Mouse (Mus musculus): ENCODE results near the gene Gm28053. TPM values are rescaled to one million over a fixed set of nuclear protein-coding genes. Genes with fewer than 3 reads are reported as not detected.

Gene Gm28053
- polyA plus RNA-seq, 1 experiment from 2014 or later = 1.1 TPM

DNA sequence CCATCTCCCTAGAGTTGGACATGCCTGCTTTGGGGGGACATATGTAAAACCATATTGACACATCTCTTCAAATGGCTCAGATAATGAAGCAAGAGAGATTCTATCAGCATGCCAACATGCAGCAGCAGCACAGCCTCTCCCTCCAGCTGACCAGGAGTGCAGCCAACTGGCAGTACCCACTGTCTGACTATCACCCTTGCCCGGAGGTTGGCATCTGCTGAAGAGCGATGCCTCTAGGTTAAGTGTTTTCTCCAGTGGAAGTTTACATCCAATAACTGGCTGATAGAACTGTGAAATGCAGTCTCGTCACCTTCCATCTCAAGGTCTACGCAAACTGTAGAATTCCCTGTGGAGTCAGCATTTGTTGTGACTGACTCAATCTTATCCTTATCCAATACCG is 19.3 kb downstream of the Gm28053 start:
- Histone ChIP-seq H3K9me3 (ENCODE audit: low read length) (no peaks in the 10 kb centered on the region), H3K36me3 (replicated peaks; ENCODE audit: insufficient read depth, low read length) (no peaks in the 10 kb centered on the region), H3K4me2 (ENCODE audit: low read depth, low read length) (no peak overlapping the region), H3K27me3 (ENCODE audit: insufficient read depth, low read length) (no peaks in the 10 kb centered on the region), H3K27ac (ENCODE audit: low read depth) (no peak overlapping the region), H3K4me3 (ENCODE audit: low read depth, low read length) (no peak overlapping the region), H3K4me1 (ENCODE audit: insufficient read depth) (peaks cover 20% of the 10 kb centered on the region), H3K9ac (replicated peaks) (no peak overlapping the region)
- WGBS (ENCODE audit: insufficient replicate concordance) = 83% methylated on average over 5 of the region's 5 CpGs
- ATAC-seq (no peak), DNase-seq (no peak)
- TF ChIP-seq EP300 (IDR thresholded peaks at IDR 0.05; ENCODE audit: low read depth) = no peak
- no peak for TF ChIP-seq CTCF (IDR thresholded peaks at IDR 0.05; ENCODE audit: low read depth)

DNA sequence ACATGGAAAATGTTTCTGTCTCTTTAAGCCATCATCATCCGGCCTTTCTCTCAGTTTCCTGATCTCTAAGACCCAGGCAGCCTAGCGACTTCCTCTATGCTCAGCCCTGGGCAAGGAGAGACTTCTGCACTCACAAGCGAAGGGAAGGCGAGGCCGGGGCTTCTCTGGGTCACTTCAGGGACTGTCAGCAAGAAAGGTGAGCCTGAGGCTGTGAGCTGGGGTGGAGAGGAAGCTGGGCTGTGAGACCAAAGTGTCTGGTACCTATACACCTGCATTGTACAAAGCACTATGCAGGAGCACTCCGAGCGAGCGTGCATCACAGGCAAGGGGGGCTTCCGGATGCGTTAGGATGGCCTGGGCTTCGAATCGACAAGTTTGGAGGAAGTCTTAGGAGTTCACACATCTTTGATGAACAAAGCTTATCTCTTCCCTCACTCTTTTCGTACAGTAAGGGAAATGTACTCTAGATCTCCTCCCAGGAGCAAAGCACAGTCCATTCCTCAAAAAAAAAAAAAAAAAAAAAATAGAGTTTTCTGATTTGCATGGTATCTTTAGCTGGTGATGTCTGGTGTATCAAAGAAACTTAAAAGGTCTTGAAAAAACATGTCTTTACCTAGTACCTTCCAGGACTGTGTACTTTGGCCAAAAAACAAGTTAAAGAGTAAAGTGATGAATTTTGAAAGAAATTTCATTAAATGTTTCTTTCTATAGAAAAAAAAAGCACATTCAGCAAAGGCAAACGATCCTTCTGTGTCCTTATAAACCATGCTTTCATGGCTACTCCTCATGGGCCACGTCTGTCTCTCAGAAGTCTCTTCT is 20.8 kb downstream of the Gm28053 start, which contains the start of gene Gimap1:
TSS of gene Gimap1 (plus strand) at position 94 of the 819 bp plus-strand sequence.
- Histone ChIP-seq H3K27me3 (ENCODE audit: insufficient read depth, low read length) (no peaks in the 10 kb centered on the region), H3K9me3 (ENCODE audit: low read length) (no peaks in the 10 kb centered on the region), H3K9ac (replicated peaks) (peak within 1 kb of the TSS; percentile 41; the same call in 1 of the 2 replicates), H3K4me1 (ENCODE audit: insufficient read depth) (peaks cover 23% of the 10 kb centered on the region), H3K4me3 (ENCODE audit: low read depth, low read length) (peak within 1 kb of the TSS; percentile 45), H3K36me3 (replicated peaks; ENCODE audit: insufficient read depth, low read length) (no peaks in the 10 kb centered on the region), H3K27ac (ENCODE audit: low read depth) (peak within 1 kb of the TSS; percentile 51), H3K4me2 (ENCODE audit: low read depth, low read length) (peak within 1 kb of the TSS; percentile 39)
- peak; percentile 21 for DNase-seq
- 29% methylated on average over 15 of the region's 15 CpGs for WGBS (ENCODE audit: insufficient replicate concordance)
- no peak for TF ChIP-seq EP300 (IDR thresholded peaks at IDR 0.05; ENCODE audit: low read depth)
- TF ChIP-seq CTCF (IDR thresholded peaks at IDR 0.05; ENCODE audit: low read depth) = no peak
- ATAC-seq = no peak

DNA sequence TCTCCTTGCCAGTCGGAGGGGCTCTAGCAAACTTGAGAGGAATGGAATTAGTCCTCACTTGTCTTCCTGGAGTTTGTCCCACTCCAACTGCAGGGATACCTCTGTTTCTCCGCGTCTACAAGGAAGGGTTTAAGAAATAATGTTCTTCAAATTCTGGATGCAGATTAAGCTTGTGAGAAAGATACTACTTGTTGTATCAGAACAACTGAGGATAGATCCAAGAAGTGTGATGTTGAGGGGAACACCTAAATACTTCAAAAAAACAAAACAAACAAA is 21.3 kb downstream of the Gm28053 start:
- Histone ChIP-seq H3K9me3 (ENCODE audit: low read length) (no peaks in the 10 kb centered on the region), H3K4me3 (ENCODE audit: low read depth, low read length) (peak overlapping the region; percentile 19), H3K27ac (ENCODE audit: low read depth) (no peak overlapping the region), H3K9ac (replicated peaks) (no peak overlapping the region), H3K27me3 (ENCODE audit: insufficient read depth, low read length) (no peaks in the 10 kb centered on the region), H3K4me1 (ENCODE audit: insufficient read depth) (peaks cover 23% of the 10 kb centered on the region), H3K4me2 (ENCODE audit: low read depth, low read length) (peak overlapping the region; percentile 39), H3K36me3 (replicated peaks; ENCODE audit: insufficient read depth, low read length) (no peaks in the 10 kb centered on the region)
- DNase-seq (no peak), ATAC-seq (no peak)
- 50% methylated on average over 3 of the region's 3 CpGs for WGBS (ENCODE audit: insufficient replicate concordance)
- TF ChIP-seq EP300 (IDR thresholded peaks at IDR 0.05; ENCODE audit: low read depth) = no peak
- no peak for TF ChIP-seq CTCF (IDR thresholded peaks at IDR 0.05; ENCODE audit: low read depth)

DNA sequence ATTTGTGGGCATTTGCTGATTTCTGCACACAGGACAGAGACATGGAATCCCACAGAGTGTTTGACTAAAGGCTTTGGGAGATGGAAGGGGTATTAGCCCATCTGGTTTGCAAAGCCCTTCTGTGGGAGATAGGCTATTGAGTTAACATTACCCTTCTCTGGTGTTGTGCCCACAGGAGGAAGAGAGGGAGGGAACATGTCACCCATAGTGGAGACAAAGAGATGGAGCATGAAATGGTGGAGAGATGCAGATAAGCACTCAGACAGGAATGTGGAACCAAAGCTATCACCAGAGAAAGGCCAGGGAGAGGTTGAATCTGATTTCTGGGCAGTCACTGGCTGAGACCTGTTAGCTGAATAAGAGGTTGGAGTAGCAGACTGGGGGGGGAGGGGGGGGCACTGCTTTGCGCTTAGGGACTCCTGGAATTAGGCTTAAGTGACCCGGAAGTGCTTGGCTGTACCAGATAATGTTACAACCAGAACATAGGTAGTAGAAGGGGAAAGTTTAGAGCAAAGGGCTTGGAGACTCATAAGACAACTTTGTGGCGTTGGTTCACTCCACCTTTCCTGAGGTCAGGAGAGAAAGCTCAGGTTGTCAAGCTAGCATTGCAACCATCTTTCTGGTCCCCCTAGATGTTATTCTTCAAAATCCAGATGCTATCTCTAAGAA is 22.2 kb downstream of the Gm28053 start:
- DNase-seq (no peak), ATAC-seq (no peak)
- no peak overlapping the region for H3K9ac ChIP-seq (replicated peaks)
- H3K36me3 ChIP-seq (replicated peaks; ENCODE audit: insufficient read depth, low read length) = no peaks in the 10 kb centered on the region
- no peaks in the 10 kb centered on the region for H3K9me3 ChIP-seq (ENCODE audit: low read length)
- H3K27ac ChIP-seq (ENCODE audit: low read depth) = peak overlapping the region; percentile 74; the same call in 1 of the 2 replicates
- no peak overlapping the region for H3K4me3 ChIP-seq (ENCODE audit: low read depth, low read length)
- no peaks in the 10 kb centered on the region for H3K27me3 ChIP-seq (ENCODE audit: insufficient read depth, low read length)
- H3K4me2 ChIP-seq (ENCODE audit: low read depth, low read length) = peak overlapping the region; percentile 39
- peaks cover 23% of the 10 kb centered on the region for H3K4me1 ChIP-seq (ENCODE audit: insufficient read depth)
- no peak for TF ChIP-seq CTCF (IDR thresholded peaks at IDR 0.05; ENCODE audit: low read depth)
- no peak for TF ChIP-seq EP300 (IDR thresholded peaks at IDR 0.05; ENCODE audit: low read depth)
- 49% methylated on average over 3 of the region's 3 CpGs for WGBS (ENCODE audit: insufficient replicate concordance)

DNA sequence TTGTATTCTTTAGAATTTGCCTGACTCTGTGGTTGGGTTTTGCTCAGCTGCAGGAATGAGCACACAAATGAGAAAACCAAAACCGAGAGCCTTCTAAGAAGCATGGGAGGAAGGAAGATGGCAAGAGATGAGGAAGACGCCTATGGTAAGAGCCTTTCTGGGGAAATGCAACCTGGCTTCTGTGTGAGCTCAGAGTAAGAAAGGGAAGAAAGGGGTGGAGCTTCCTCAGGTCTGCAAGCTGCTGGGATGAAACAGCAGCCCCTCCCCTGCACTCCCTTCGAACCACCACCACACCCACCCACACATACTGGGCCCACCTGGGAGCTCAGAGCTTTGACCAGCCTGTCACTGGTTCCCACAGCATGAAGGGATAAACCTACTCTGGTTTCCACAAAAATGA is 22.9 kb downstream of the Gm28053 start:
- no peak for TF ChIP-seq EP300 (IDR thresholded peaks at IDR 0.05; ENCODE audit: low read depth)
- no peak for TF ChIP-seq CTCF (IDR thresholded peaks at IDR 0.05; ENCODE audit: low read depth)
- ATAC-seq = no peak

DNA sequence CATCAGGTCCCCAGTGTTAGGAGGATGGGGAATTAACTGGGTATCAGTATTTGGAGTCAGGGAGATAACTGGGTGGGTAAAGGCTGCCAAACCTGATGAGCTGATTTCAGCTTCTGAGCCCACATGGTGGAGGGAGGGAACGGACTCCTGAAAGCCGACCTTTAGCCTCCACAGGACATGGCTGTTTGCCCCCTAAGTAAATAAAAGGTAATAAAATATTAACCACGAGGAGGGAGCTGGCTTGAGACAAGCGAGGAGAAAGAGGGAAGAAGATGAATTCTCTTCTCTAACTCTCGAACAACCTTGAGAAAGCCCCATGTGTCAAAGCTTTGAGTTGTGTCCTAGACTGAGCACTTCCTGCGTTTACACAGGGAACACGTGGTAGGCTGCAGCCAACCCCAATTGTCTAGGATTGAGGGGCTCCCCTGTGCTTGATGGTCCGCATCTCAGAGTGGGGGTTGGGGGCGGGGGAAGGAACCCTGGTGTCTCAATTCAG is 23.4 kb downstream of the Gm28053 start:
- H3K27me3 ChIP-seq (ENCODE audit: insufficient read depth, low read length) = no peaks in the 10 kb centered on the region
- H3K4me1 ChIP-seq (ENCODE audit: insufficient read depth) = peaks cover 23% of the 10 kb centered on the region
- H3K36me3 ChIP-seq (replicated peaks; ENCODE audit: insufficient read depth, low read length) = no peaks in the 10 kb centered on the region
- no peak overlapping the region for H3K4me3 ChIP-seq (ENCODE audit: low read depth, low read length)
- H3K4me2 ChIP-seq (ENCODE audit: low read depth, low read length) = peak overlapping the region; percentile 71
- DNase-seq (peak; percentile 21), ATAC-seq (peak; percentile 48)
- no peak overlapping the region for H3K9ac ChIP-seq (replicated peaks)
- TF ChIP-seq EP300 (IDR thresholded peaks at IDR 0.05; ENCODE audit: low read depth) = no peak
- TF ChIP-seq CTCF (IDR thresholded peaks at IDR 0.05; ENCODE audit: low read depth) = no peak
- WGBS (ENCODE audit: insufficient replicate concordance) = 32% methylated on average over 9 of the region's 9 CpGs
- no peaks in the 10 kb centered on the region for H3K9me3 ChIP-seq (ENCODE audit: low read length)
- peak overlapping the region; percentile 74 for H3K27ac ChIP-seq (ENCODE audit: low read depth)

More for the DNA sequence above, 22.9 kb downstream of the Gm28053 start:
- no peak overlapping the region for H3K4me3 ChIP-seq (ENCODE audit: low read depth, low read length)
- no peaks in the 10 kb centered on the region for H3K9me3 ChIP-seq (ENCODE audit: low read length)
- no peaks in the 10 kb centered on the region for H3K36me3 ChIP-seq (replicated peaks; ENCODE audit: insufficient read depth, low read length)
- H3K27me3 ChIP-seq (ENCODE audit: insufficient read depth, low read length) = no peaks in the 10 kb centered on the region
- H3K27ac ChIP-seq (ENCODE audit: low read depth) = peak overlapping the region; percentile 74
- WGBS (ENCODE audit: insufficient replicate concordance) = 17% methylated on average over 3 of the region's 3 CpGs
- peak overlapping the region; percentile 28; the same call in 1 of the 2 replicates for H3K4me2 ChIP-seq (ENCODE audit: low read depth, low read length)
- H3K4me1 ChIP-seq (ENCODE audit: insufficient read depth) = peaks cover 23% of the 10 kb centered on the region
- DNase-seq = no peak
- no peak overlapping the region for H3K9ac ChIP-seq (replicated peaks)

Measured in liver, postnatal 0 days (tissue).